Mouse (Mus musculus) cerebellum, postnatal 4 days (tissue): ENCODE measurements around the gene Samd8.

Experiments
- DNase-seq, 2 experiments: peaks; one replicate each; pipeline ENCODE4 v3.0.0; 2022; ENCODE audit warnings: low spot score in 2 of 2, mixed read lengths in 1 of 2

Samd8 gene

DNA sequence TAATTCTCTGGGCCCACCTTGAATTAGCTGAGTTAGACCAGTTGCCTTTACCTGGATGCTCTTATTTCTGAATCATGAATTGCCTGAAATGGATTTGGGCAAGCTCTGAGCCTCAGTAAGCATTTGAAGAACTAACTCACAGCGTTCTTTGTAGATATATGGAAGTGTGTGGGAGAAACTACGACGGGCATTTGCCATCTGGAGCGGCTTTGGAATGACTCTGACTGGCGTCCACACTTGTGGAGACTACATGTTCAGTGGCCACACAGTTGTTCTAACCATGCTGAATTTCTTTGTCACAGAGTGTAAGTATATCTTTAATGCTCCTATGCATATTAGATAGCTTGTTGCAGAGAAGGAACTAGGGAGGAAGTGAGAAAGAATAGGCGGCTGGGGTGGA, 41.9 kb downstream of the Samd8 start:
- no peak for DNase-seq

DNA sequence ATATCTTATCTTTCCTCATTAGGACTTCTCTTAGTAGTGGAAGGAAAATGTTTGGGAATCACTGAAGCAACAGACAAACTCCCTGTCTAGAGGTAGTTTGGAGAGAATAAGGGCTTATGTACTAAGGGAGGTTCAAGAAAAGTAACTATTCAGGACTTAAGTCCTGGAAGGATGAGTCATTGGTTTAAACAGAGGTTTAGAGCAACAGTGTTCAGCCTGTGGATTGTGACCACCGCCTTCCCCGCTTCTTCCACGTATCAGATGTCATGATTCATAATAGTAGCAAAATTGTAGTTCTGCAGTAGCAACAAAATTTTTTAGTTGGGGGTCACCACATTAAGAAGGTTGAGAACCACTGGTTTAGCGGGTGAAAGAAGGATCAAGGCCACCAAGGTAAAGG, 50.3 kb downstream of the Samd8 start:
- DNase-seq: no peak

DNA sequence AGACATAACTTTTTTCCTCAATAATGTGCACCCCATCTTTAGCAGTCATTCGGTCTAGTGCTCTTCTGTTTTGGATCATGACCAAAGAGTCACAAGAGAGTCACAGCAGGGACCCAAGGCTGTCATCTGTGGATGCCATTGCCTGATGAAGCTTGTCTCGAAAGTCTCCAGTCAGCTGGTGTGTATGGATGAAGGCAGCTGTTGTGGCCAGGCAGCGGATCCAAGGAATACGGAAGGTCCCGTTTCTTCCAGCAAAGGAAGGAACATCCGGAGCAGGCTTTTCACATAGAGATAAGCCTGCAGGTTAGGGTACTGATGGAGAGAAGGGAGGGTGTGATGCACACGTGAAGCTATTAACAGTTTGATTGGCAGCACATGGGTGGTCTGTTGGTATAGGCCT, 51.3 kb downstream of the Samd8 start:
- no peak for DNase-seq

DNA sequence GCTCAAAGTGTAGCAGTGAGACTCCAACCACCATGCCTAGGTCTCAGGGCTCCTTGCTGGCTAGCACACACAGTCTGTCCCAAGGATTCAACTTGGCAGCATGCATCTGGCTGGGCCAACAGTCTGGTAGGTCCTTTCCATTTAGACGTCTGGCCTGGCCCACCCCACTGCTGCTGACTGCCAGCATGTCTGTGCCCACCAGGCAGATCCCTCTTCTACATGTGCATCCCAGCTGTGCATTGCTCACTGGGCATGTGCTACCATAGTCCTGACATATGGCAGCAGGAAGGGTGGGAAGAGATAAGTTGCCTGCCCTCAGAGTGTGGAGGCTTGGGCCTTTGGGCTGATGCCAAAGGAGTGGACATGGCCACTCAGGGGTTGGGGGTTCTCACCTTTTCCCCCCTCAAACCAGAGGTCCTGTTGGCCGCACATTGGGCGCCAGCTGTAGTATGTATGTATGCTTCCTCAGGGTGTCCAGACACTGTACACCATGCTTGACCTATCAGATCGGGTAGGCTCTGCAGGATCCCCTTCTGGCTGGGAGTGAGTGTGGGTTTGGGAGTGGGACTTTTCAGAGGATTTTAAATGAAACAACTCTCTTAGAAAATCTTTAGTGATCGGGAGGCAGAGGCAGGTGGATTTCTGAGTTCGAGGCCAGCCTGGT, 52.3 kb downstream of the Samd8 start:
- peak in 1 of 2 experiments; percentile 25 for DNase-seq

DNA sequence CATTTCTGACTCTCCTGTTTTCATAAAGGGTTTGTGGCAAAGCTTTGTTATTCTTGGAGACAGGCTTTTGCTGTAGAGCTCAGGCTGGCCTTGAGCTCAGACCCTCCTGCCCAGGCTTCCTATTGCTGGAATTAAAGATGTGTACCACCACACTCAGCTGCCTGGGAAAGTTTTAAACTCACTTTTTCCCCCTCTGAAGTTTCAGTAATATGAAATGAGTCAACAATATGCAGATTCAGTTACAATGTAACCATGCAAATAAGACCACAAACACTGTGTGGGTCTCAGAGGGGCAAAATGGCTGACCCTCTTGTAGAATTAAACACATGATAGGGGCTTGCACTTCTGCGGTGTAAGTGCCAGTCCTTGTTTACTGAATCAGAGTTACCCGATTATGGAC, 55.9 kb downstream of the Samd8 start:
- no peak for DNase-seq

DNA sequence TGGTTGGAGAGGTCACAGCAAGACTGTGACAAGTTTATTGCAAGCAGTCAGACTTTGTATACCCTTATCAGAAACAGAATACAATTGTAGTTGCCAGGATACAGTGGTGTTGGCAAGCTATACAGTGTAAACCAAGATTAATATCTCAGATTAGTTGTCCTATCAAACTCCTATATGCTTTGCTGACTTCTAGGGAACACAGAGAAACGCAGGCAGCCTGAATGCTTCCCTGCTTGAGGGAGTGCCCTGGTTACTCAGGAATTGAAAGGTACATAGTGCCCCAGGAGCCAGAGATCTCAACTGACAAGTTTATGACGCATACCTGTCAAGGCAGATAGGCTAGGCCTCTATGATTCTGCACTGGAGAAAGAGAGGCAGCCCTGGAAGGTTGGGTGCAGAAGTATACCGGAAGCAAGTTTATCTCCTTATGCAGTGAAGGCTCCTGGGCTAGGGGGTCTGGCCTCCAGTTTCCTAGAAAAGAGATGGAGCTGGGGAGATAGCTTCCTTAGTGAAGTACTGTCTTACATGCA, 56.4 kb downstream of the Samd8 start:
- no peak for DNase-seq

DNA sequence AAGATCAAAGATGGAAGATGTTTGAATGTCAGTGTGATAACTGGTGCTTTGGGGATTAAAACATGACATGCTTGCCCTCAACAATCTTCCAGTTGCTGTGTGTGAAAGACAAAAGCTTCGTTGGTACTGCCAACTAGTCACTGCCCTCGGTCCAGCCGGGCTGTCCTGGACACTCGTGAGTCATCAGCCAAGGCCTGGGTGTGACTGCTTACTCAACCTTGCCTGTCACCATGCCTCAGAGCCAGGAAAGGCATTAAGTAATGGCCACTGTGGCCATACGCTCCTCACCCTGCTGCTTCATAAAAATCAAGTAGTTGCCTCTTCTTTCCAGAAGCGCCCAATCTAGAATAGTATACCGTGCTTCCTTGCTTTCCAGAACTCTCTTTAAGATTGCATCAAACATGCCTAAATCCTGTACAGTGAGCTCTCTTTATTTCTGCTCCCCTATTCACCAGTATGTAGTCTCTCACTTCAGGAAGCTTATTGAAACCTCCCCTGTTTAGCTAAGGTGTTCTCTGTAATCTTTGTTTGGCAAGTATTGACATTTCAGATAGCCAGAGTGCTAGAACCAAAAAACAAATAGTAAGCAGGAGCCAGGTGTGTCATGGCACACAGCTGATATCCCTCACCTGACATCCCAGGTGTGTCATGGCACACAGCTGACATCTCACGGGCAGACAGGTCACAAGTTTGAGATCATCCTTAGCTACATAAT, 58.0 kb downstream of the Samd8 start:
- DNase-seq: no peak

DNA sequence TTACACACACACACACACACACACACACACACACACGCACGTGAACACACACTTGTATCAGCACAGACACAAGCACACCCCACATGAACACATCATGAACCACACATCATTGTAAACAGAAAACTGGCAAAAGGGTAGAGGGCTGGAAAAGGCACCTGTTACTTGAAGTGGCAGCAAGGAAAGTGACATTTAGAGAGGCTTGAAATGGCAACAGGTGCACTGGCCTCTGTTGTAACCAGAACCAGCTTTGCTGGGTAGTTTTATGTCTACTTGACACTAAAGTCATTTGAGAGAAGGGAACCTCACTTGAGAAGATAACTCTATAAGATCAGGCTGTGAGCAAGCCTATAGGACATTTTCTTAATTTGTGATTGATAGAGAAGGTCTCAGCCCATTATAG, 59.1 kb downstream of the Samd8 start:
- DNase-seq: no peak

DNA sequence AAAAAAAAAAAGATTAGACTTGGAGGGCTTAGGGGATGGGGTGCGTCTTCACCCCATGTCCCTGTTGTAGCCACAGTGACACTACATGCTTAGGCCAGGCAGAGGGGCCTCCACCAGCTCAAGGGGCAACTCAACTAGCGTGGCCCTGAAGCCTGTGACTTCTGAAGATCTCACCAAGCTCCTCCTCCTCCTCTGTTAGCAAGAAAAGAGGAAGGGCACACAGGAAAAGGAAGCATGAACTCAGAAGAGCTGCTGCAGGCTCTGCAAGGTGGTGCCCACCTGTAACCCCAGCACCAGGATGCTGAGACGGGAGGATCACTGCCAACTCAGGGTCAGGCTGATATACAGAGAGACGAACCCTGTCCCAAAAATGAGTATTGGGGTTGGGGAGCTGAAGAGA, 61.0 kb downstream of the Samd8 start:
- no peak for DNase-seq

DNA sequence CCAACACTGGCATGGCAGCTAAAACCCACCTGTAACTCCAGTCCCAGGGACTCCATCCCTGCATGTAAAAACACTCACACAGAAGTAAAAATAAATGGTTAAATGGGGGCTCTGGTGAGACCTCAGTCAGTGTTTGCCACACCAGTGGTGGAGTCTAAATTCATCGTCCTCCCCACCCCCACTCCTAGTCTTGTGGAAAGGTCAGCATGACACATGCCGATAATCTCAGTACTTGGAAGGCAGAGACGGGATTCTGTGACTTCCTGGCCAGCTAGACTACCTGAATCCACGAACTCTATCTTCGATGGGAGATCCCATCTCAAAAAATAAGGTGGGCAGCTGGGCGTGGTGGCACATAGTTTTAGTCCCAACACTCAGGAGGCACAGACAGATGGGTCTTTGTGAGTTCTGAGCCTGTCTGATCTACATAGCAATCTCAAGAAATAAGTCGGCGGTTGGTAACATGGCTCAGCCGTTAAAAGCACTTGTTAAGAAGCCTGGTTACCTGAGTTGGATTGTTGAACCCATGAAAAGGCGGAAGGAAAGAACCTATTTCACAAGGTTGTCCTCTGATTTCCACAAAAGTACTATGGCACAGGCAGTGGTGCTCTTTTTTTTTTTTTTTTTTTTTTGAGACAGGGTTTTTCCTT, 61.5 kb downstream of the Samd8 start:
- no peak for DNase-seq

DNA sequence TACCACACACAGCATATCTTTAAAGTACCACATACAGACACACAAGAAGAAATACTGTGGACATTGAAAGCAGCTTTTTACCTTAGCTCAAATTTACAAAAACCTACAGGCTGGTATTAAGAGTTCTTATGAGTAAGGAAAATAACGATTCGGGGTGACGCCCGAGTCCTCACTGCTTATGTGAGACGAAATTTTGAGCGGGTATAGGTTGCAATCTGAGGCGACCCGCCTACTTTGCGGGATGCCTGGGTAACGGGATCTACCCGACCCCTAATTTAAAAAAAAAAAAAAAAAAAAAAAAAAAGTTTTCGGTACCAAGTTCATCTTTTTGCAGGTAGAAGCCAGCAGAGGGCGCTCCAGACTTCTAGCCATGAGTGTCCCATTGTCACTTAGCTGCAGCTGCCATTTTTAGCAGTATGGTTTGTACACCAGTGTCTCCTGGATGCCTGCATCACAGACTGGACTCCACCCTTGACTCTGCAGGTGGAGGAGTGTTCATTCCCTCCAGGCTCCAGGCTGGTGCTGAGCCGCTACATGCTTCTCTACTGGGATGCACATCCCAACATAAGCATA, 62.3 kb downstream of the Samd8 start:
- peak in 1 of 2 experiments; percentile 39 for DNase-seq

DNA sequence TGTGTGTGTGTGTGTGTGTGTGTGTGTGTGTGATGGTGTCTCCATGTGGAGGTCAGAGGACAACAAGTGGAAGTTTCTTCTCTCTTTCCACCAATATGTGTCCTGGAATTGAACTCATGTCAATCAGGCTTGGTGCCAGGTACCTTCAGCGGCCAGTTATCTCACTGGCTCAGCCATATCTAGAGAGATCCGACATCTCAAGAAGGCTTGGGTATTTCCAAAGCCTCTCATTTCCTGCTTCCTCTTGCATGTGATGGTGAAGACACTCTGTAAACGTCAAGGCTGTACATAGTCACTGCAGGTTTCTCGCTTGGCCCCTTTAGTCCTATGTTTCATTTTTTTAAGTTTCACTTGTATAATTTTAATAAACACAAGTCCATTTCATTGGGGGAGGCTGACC, 62.9 kb downstream of the Samd8 start:
- DNase-seq: no peak

DNA sequence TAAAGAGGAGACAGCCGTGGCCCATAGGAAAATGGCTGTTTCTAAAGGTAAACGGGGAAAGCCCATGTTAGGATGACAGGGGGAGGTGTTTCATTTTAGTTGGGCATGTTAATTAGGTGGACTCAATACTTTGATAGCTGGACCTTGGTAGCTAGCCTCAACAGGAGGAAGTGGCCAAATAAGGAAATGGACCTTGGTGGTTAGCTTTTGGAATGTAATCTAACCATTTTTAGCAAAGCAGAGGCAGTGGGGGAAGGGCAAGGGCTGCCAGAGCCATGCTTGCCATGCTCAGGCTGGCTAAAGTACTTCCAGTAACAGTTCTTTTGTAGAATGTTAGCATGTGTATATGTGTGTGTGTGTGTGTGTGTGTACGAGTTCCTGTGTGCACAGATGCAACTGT, 63.5 kb downstream of the Samd8 start:
- DNase-seq: no peak

DNA sequence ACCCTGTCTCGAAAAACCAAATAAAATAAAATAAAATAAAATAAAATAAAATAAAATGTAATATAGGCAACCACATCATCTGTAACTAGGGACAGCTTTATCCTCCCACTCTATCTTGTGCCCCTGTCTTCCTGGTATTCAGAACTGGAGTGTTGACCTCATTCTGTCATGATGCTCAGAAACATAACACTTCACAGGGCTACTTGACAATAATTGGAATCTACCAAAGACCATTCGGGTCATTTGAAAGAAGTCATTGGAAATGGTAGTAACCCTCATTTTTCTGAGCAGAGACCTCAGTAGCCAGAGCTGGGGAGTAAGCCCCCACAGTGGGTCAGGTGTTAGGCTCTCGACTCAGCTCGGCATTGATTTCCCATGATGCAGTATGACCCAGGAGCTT, 64.3 kb downstream of the Samd8 start:
- no peak for DNase-seq

DNA sequence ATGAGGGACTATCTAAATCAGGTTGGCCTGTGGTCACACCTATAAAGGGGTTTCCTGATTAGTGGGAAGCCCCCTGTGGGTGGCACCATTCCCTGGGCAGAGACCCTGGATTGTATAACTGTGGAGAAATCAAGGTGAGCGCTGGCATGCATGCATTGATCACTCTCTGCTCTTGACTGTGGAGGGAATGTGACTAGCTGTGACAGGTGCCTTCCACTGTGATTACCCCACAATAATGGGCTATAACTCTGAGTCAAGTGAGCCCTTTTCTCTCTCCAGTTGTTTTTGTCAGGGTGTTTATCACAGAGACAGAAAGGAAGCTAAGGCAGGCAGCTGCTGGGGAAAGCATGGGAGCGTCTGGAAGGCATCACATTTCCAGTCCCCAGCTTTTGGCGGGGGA, 65.9 kb downstream of the Samd8 start:
- no peak for DNase-seq

DNA sequence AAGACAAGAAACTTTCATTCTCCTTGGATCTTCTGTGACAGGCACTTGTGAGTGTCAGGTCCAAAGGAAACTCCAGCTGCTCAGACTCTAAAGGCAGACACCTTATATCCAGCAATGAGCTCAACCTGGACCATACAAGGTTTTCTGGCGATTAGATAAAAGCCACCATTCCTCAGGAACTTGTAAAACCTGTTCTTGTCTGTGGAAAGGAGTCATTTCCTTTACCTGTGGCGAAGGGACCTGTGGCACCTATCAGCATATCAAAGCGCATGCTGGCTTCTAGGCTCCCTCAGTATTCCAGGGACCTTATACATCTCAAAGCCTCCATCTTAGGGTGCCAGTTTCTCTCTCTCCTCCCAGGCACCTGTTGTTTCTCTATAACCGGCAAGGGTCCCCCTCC, 67.1 kb downstream of the Samd8 start:
- DNase-seq: no peak

DNA sequence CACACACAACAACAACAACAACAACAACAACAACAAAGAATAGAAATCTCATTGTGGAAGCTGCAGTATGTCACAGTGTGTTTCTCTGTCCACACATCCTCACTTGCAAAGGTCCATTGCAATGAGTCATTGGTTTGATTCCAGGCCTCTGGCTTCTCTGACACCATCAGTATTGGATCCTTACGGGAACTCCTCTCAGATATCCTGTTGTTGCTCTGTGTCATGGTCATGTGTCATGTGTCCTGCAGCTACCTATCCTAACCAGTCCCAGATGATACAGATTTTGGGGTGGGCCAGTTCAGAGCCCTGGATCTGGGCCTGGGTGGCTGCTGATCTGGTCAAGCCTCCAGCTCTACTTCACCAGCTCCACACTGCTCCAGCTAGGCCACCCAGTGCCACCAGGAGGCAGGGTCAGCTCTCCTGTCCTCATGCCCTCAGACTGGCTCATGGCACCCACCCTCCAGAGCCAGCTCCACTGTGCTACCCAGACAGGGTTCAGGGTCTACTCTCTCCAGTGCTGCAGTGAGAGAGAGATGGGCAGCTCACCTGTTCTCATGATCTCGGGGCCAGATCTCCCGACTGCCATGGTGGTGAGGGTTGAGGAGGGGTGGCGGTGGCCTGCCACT, 70.7 kb downstream of the Samd8 start:
- no peak for DNase-seq

DNA sequence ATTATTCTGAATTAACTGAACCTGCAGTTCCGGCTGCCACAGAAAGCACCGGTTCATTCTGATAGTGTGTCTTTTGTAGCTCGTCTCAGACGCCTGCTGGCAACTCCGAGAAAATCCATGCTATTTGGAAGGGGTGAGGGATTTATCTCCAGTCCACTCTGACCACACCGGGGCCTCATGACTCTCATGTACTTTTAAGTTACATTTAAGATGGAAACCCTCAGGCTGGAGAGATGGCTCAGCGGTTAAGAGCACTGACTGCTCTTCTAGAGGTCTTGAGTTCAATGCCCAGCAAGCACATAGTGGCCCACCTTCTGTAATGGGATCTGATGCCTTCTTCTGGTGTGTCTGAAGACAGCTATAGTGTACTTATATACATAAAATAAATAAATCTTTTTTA, 72.0 kb downstream of the Samd8 start:
- DNase-seq: no peak

DNA sequence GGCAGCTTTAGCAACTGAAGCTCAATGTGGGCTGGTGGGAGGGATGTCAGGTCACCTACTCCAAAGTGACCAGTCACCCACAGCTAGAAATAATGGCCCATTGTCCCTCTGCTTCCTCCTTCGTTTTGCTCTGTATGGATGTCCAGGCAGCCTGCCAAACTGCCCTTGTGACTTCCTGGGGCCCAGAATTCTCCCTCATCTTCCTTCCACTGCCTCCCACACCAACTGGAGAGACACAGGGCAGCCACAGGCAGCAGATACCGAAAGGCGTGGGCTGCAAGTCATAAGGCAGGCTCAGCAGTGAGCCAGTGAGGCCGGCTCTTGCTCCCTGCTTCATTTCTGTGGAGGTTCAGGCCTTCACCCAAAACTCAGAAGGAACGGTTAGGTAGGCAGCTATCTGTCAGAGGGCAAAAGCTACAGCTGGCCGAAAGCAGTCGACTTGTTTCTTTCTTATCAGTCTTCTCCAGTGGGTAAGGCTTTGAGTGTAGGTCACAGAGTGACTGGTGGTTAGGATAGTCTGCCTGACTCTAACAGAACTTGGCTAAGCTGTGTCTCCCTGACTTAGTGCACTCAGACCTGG, 72.6 kb downstream of the Samd8 start:
- DNase-seq: peak in 1 of 2 experiments; percentile 45

DNA sequence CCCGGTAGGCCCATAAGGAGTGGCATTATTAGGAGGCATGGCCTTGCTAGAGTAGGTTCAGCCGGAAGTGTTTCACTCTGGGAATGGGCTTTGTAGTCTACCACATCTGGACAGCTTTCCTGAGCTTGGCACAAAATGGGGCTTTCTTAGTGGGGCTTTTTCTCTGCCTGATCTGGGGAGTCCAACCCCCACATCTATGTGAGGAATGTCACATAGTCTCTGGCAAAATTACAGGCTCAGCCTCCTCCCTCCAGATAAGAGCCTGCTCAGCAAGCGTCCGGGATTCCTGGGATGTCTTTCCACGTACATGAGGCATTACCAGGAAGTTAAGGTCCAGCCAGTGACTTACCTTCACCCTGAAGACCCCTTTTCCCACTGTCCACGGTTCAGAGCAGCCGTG, 73.6 kb downstream of the Samd8 start:
- DNase-seq: no peak

DNA sequence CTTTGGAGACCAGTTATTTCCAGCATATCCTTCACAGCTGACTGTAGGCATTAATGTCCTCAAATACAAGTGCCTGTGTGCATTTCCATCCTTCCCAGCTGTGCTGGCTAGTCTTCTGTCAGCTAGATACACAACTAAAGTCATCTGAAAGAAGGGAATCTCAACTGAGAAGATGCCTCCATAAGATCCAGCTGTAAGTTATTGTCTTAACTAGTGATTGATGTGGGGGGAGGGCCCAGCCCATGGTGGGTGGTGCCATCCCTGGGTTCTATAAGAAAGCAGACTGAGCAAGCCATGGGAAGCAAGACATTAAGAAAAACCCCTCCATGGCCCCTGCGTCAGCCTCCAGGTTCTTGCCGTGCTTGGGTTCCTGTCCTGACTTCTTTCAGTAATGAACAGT, 74.6 kb downstream of the Samd8 start, which contains the start of gene Vdac2:
Vdac2 (plus strand) TSS at position 301 of the 400 bp plus-strand sequence.
- no peak for DNase-seq
